Comparison of ENCODE assay signal across 9 mouse cellular contexts in the genomic region with DNA sequence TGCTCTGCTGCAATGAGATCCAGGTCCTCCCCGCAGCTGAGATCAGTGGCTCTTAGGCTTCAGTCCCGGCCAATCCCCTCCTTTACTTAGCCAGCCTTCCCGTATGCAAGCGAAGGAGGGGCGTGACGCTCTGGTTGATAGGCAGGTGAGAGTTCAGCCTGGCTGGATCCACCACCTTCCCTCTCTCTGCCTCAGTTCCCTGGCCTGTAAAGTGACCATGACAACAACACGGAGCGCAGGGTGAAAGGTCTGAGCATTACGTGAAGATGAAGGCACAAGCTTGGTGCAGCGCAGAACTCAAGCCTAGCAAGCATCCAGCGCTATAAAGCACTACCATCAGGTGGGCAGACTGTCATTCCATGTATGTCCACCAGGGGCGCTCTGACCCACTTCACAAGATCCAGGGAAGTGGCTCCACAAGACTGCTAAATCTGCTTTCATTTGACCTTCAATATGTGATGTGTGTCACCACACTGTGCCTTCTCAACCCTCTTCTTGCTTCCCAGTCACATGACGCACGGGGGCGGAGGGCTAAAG. TPM values are rescaled to one million over a fixed set of nuclear protein-coding genes. Genes with fewer than 3 reads are reported as not detected.
DNase-seq lines count a peak whose midpoint lies in the region; ATAC-seq and TF ChIP-seq lines count a peak whose summit lies in the region.
"Had no signal": no experiment of that assay in that cellular context is flagged by ENCODE, and none has a peak within 500 bp of the region (broad histone marks: within the 10 kb centered on the region; RNA-seq: fewer than 3 reads in every experiment).

No protein-coding gene starts in this region.

- H3K4me1 ChIP-seq in MEL (ENCODE audit: control insufficient read depth in 1 of 2, insufficient read depth in 2 of 2, low read length in 2 of 2), result peaks cover 0 to 11% of the 10 kb centered on the region in 2 experiments; a peak in 2 of 4 replicates
- H3K4me1 ChIP-seq in forebrain, embryonic 16.5 days (replicated peaks; ENCODE audit: control insufficient read depth, insufficient read depth, low read length), result peaks cover 3% of the 10 kb centered on the region; the same call in 1 of the 2 replicates
- peaks cover 16% of the 10 kb centered on the region for H3K4me1 ChIP-seq in lung, embryonic 15.5 days
- H3K4me1 ChIP-seq in olfactory bulb, adult 2 months (ENCODE audit: control insufficient read depth, insufficient read depth, low read length), result peaks cover 10% of the 10 kb centered on the region
- peaks cover 32% of the 10 kb centered on the region for H3K4me1 ChIP-seq in thymus, adult 2 months (replicated peaks; ENCODE audit: control insufficient read depth, insufficient read depth, low read length)

- H3K4me2 ChIP-seq in forebrain, embryonic 16.5 days (ENCODE audit: low read length), result 0 out of 2 replicates have a peak overlapping the region, but pooled peaks have one; percentile 2
- H3K4me2 ChIP-seq in lung, embryonic 15.5 days, result peak overlapping the region; percentile 39

- no peak for ATAC-seq in forebrain, embryonic 16.5 days
- peak; percentile 46 for ATAC-seq in lung, embryonic 15.5 days (ENCODE audit: borderline replicate concordance, extremely low read depth, low FRiP score, low TSS enrichment)

- TF ChIP-seq EP300 in MEL (IDR thresholded peaks at IDR 0.05; ENCODE audit: low read depth in 1 of 2, low read length in 2 of 2), result no peak

- no peaks in the 10 kb centered on the region for H3K9me3 ChIP-seq in MEL (replicated peaks; ENCODE audit: insufficient read depth, low read length)
- H3K9me3 ChIP-seq in forebrain, embryonic 16.5 days (ENCODE audit: control insufficient read depth, low read length), result no peaks in the 10 kb centered on the region
- H3K9me3 ChIP-seq in lung, embryonic 15.5 days, result no peaks in the 10 kb centered on the region

- whole genome bisulfite sequencing in forebrain, embryonic 16.5 days, result 3% methylated on average over 15 of the region's 15 CpGs
- 4% methylated on average over 15 of the region's 15 CpGs for WGBS in lung, embryonic 15.5 days
- WGBS in olfactory bulb, adult 2 months, result 7% methylated on average over 15 of the region's 15 CpGs
- WGBS in thymus, adult 2 months, result 5% methylated on average over 15 of the region's 15 CpGs

- peak; percentile 85 to 99 (median 88) for TF ChIP-seq CTCF in MEL (IDR thresholded peaks at IDR 0.05 in 2 of 3, conservative IDR thresholded peaks at IDR 0.05 in 1 of 3; ENCODE audit: control insufficient read depth in 1 of 3, insufficient read depth in 1 of 3, low read depth in 2 of 3, low read length in 3 of 3, poor library complexity in 1 of 3, severe bottlenecking in 1 of 3)
- TF ChIP-seq CTCF in olfactory bulb, adult 2 months (IDR thresholded peaks at IDR 0.05; ENCODE audit: insufficient read depth, low read depth, low read length), result peak; percentile 76
- TF ChIP-seq CTCF in thymus, adult 2 months (IDR thresholded peaks at IDR 0.05; ENCODE audit: borderline replicate concordance, control insufficient read depth, extremely low read depth, insufficient read depth, low read length, poor library complexity), result peak; percentile 88; the same call in 1 of the 2 replicates

- intact Hi-C loops in heart, postnatal 36 days (cut with DNase I), result loop anchor here (5.0 kb wide), 1 partner anchor 131 kb away; no protein-coding TSS in a partner anchor

- TF ChIP-seq RAD21 in MEL (IDR thresholded peaks at IDR 0.05; ENCODE audit: low read depth, low read length), result peak; percentile 47

- H3K79me2 ChIP-seq in MEL (ENCODE audit: control insufficient read depth, insufficient read depth, low read length, poor library complexity), result no peaks in the 10 kb centered on the region

- no peaks in the 10 kb centered on the region; a peak in 1 of 4 replicates for H3K36me3 ChIP-seq in MEL (ENCODE audit: control insufficient read depth in 1 of 2, insufficient read depth in 2 of 2, low read length in 2 of 2)
- H3K36me3 ChIP-seq in forebrain, embryonic 16.5 days (ENCODE audit: control insufficient read depth, insufficient read depth), result no peaks in the 10 kb centered on the region
- H3K36me3 ChIP-seq in lung, embryonic 15.5 days, result no peaks in the 10 kb centered on the region
- H3K36me3 ChIP-seq in thymus, adult 2 months (ENCODE audit: control insufficient read depth, insufficient read depth, low read length), result no peaks in the 10 kb centered on the region

- H3K9ac ChIP-seq in MEL (ENCODE audit: control insufficient read depth, low read depth, low read length, poor library complexity, severe bottlenecking), result no peak overlapping the region
- no peak overlapping the region for H3K9ac ChIP-seq in forebrain, embryonic 16.5 days (replicated peaks; ENCODE audit: low read depth, low read length)
- H3K9ac ChIP-seq in lung, embryonic 15.5 days, result no peak overlapping the region

- H3K27me3 ChIP-seq in MEL (ENCODE audit: control insufficient read depth in 1 of 2, insufficient read depth in 2 of 2, low read length in 2 of 2), result peaks cover 2 to 10% of the 10 kb centered on the region in 2 experiments; a peak in 3 of 4 replicates
- no peaks in the 10 kb centered on the region for H3K27me3 ChIP-seq in forebrain, embryonic 16.5 days (replicated peaks; ENCODE audit: control insufficient read depth, insufficient read depth, low read length)
- no peaks in the 10 kb centered on the region for H3K27me3 ChIP-seq in lung, embryonic 15.5 days
- no peaks in the 10 kb centered on the region for H3K27me3 ChIP-seq in thymus, adult 2 months (ENCODE audit: control insufficient read depth, insufficient read depth, low read length)

- DNase-seq in MEL (ENCODE audit: low read depth, low spot score), result peak; percentile 83
- peak; percentile 60 to 78 for DNase-seq in cerebellum, adult 18-20 months
- DNase-seq in heart, postnatal 36 days, result peak; percentile 80 to 88
- DNase-seq in layer of hippocampus, adult 8-10 months (ENCODE audit: low spot score in 2 of 2), result peak; percentile 48 to 74
- DNase-seq in thymus, adult 2 months, result peak; percentile 88

- no peak overlapping the region for H3K4me3 ChIP-seq in MEL (ENCODE audit: control insufficient read depth in 1 of 2, insufficient read depth in 1 of 2, low read depth in 2 of 2, low read length in 2 of 2)
- no peak overlapping the region for H3K4me3 ChIP-seq in forebrain, embryonic 16.5 days (replicated peaks; ENCODE audit: low read length)
- H3K4me3 ChIP-seq in lung, embryonic 15.5 days, result peak overlapping the region; percentile 2; the same call in 1 of the 2 replicates
- H3K4me3 ChIP-seq in olfactory bulb, adult 2 months (ENCODE audit: insufficient read depth, low read depth, low read length), result no peak overlapping the region
- peak overlapping the region; percentile 16 for H3K4me3 ChIP-seq in thymus, adult 2 months (ENCODE audit: control insufficient read depth, insufficient read depth, low read length)

- no peak for TF ChIP-seq POLR2A in MEL (IDR thresholded peaks at IDR 0.05; ENCODE audit: control insufficient read depth in 1 of 2, insufficient read depth in 1 of 2, low read depth in 1 of 2, low read length in 2 of 2, poor library complexity in 1 of 2)
- no peak for TF ChIP-seq POLR2A in olfactory bulb, adult 2 months (IDR thresholded peaks at IDR 0.05; ENCODE audit: insufficient read depth, low read depth, low read length)
- TF ChIP-seq POLR2A in thymus, adult 2 months (IDR thresholded peaks at IDR 0.05; ENCODE audit: control insufficient read depth, extremely low read depth, insufficient read depth, low read length, poor library complexity), result no peak

- H3K27ac ChIP-seq in MEL (ENCODE audit: control insufficient read depth, low read depth, low read length), result no peak overlapping the region
- no peak overlapping the region for H3K27ac ChIP-seq in forebrain, embryonic 16.5 days (ENCODE audit: low read length)
- H3K27ac ChIP-seq in lung, embryonic 15.5 days, result no peak overlapping the region
- no peak overlapping the region; the same call in 1 of the 2 replicates for H3K27ac ChIP-seq in olfactory bulb, adult 2 months (ENCODE audit: insufficient read depth, low read depth, low read length)
- peak overlapping the region; percentile 70 for H3K27ac ChIP-seq in thymus, adult 2 months (ENCODE audit: control insufficient read depth, insufficient read depth, low read length)
- H3K27ac ChIP-seq: macrophage had no signal

TF ChIP-seq in MEL, 35 proteins besides CTCF, POLR2A, EP300 and RAD21:
- TF ChIP-seq GATA1 (IDR thresholded peaks at IDR 0.05; ENCODE audit: low read depth, low read length) (no peak), SMC3 (IDR thresholded peaks at IDR 0.05; ENCODE audit: low read depth, low read length) (peak; percentile 46; the same call in 1 of the 2 replicates)

RNA-seq across cellular contexts. Expression of gene Rpl11, which starts 18.0 kb away (rescaled TPM):
- 2,589 and 2,603 TPM in 2 replicates for total RNA-seq in MEL (2012; rRNA removed)
- 1,000 to 10,000 TPM in 1 of 2 experiments, not detected in 1; 2,003 TPM for polyA plus RNA-seq in MEL (2012; ENCODE audit: insufficient read depth in 1 of 2, insufficient read length in 2 of 2, low read depth in 1 of 2, low replicate concordance in 2 of 2, missing spikeins in 1 of 2)
- 281 and 302 TPM in 2 replicates for polyA plus RNA-seq in forebrain, embryonic 16.5 days (2015; fragmentation: Nextera tagmentation; extraction: Ambion mirVana)
- total RNA-seq in heart, postnatal 36 days (2021), result 100 to 1,000 TPM; 239 to 270 TPM
- 100 to 1,000 TPM; 193 to 354 (median 274) TPM for total RNA-seq in layer of hippocampus, adult 8-10 months (2022)
- polyA plus RNA-seq in lung, embryonic 15.5 days (2015; fragmentation: Nextera tagmentation; extraction: Ambion mirVana), result 476 and 482 TPM in 2 replicates
- not detected in 2 replicates for polyA plus RNA-seq in olfactory bulb, adult 2 months (2012; ENCODE audit: insufficient read depth, insufficient read length, low replicate concordance, missing spikeins)
- polyA plus RNA-seq in thymus, adult 2 months (2012; rRNA removed), result 418 and 466 TPM in 2 replicates

RNA-seq across cellular contexts. Expression of gene Eloa, which starts 49.7 kb away (rescaled TPM):
- 30.9 and 34.1 TPM in 2 replicates for total RNA-seq in MEL (2012; rRNA removed)
- 10 to 100 TPM; 30.8 to 41.4 TPM for polyA plus RNA-seq in MEL (2012; ENCODE audit: insufficient read depth in 1 of 2, insufficient read length in 2 of 2, low read depth in 1 of 2, low replicate concordance in 2 of 2, missing spikeins in 1 of 2)
- polyA plus RNA-seq in forebrain, embryonic 16.5 days (2015; fragmentation: Nextera tagmentation; extraction: Ambion mirVana), result 32.5 and 36.2 TPM in 2 replicates
- total RNA-seq in heart, postnatal 36 days (2021), result 10 to 100 TPM; 34.6 to 36.2 TPM
- total RNA-seq in layer of hippocampus, adult 8-10 months (2022), result 10 to 100 TPM; 26.3 to 30.5 (median 28.8) TPM
- polyA plus RNA-seq in lung, embryonic 15.5 days (2015; fragmentation: Nextera tagmentation; extraction: Ambion mirVana), result 36.1 and 38.3 TPM in 2 replicates
- not detected in 2 replicates for polyA plus RNA-seq in olfactory bulb, adult 2 months (2012; ENCODE audit: insufficient read depth, insufficient read length, low replicate concordance, missing spikeins)
- 18.6 and 20.4 TPM in 2 replicates for polyA plus RNA-seq in thymus, adult 2 months (2012; rRNA removed)

Comparison
In these comparisons a context has a peak if more than half of its experiments do, and no peak if none do; other contexts are left out.
1. H3K4me3 ChIP-seq: peak in lung, embryonic 15.5 days (single experiment) and thymus, adult 2 months (single experiment); none in MEL (0 of 2), forebrain, embryonic 16.5 days (single experiment) and olfactory bulb, adult 2 months (single experiment).
2. RNA of gene Rpl11, which starts 18.0 kb away (polyA plus RNA-seq): 2,003 TPM in MEL, 476 to 482 TPM in lung, embryonic 15.5 days, 418 to 466 TPM in thymus, adult 2 months and 281 to 302 TPM in forebrain, embryonic 16.5 days; not detected in olfactory bulb, adult 2 months; every median in the first group is over 10 times any median in the second.
3. Peak in every context shown above with its lines, with median percentiles within 50 percentile points of each other: DNase-seq and CTCF ChIP-seq.